Mouse (Mus musculus): ENCODE results near the gene Traf3ip3.

The Traf3ip3 gene

DNA sequence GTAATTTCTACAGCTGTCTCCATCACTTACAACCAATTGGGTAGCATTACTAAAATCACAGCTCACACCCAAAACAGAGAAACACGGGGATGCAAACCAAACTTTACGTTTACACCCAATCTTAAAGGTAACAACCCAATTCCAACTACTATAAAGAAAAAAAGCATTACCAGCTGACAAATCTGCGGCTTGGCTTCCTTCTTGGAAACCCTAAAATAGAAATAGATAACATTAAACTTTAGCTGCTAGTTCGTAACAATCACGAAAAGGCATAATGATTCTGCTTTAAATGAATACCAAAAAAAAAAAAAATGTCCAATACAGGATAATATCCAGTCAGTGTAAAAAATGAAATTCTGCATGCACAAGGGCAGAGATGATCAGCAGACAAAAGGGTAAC lies 72.2 kb downstream of the Traf3ip3 start:
- DNase-seq (ENCODE audit: low spot score in 2 of 2) = no peak

DNA sequence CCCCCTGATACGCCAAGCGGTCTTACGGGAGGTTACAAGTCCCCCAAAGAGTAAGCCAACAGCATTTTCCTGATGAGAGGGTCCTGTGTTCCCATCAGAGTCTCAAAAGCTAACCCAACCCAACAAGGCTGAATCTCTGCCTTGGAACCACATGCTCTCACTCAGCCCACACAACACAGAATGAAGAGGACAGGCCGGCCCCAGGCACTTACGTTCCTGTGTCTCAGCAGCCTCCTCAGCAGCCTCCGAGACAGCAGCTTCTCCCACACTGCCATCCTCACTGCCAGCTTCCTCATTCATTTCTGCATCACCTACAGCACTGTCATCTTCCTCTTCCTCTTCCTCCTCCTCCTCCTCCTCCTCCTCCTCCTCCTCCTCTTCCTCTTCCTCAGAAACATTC lies 73.4 kb downstream of the Traf3ip3 start:
- no peak for DNase-seq (ENCODE audit: low spot score in 2 of 2)

DNA sequence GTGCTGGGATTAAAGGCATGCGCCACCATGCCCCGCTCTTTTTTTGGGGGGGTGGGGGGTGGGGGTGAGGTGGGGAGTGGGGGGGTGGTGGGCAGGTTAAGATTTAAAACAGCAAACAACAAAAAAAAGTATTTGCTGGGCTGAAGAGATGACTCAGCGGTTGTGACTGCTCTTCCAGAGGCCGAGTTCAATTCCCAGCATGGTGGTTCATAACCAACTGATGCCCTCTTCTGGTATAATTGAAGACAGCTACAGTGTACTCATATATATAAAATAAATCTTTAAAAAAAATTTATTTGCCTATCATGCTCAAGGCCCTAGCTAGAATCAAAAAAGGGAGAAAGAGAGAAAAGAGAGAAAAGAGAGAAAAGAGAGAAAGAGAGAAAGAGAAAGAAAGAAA lies 75.7 kb downstream of the Traf3ip3 start:
- no peak for DNase-seq (ENCODE audit: low spot score in 2 of 2)
